Mouse (Mus musculus): ENCODE results near the gene 4930402H24Rik.
A peak's percentile ranks its signal among the peaks of the same experiment; 100 is the strongest.

4930402H24Rik gene

GRCm38 (mm10) chr2:130805146-130805545 is 101.1 kb downstream of the 4930402H24Rik start:
- no peak for DNase-seq

DNA sequence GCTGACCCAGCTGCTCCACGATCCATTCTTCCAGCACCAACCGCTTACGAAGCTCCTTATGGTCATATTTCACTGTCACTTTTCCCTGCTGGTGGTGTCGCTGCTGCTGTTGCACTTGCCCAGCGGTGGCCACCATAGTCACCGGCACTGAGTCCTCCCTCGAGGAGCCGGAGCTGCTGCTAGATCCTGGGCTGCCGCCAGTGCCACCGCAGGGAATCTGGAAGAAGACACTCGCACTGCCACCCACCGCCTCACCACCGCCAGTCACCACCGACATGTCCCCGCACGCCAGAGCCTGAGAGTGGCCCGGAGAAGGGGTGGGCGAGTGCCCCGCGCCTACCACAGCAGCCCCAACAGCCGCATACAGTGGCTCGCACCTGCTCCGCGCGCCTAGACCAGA is 102.5 kb downstream of the 4930402H24Rik start:
- DNase-seq: no peak

GRCm38 (mm10) chr2:130795731-130796130 is 110.5 kb downstream of the 4930402H24Rik start:
- peak in 1 of 2 experiments; percentile 51 for DNase-seq

DNA sequence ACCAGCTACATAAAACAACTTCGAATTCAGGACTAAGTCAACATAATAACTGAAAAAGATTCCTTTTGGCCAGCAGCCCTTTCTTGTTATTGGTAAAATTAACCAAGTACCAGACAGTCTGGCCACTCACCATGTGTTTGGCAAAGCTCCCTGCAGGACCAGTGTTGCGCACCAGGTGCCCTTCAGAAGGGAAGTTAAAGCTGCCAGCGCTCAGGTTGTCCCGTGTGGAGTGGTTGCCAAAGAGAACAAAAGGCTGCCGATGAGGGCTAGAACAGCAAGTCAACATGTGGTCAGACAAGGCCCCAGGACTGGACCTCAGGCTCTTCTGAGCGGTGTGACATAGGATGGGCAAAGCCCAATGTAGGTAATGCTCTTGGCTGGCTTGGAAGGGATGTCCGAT is 114.5 kb downstream of the 4930402H24Rik start:
- DNase-seq: peak; percentile 14 to 38

- DNase-seq: no peak
Observed at GRCm38 (mm10) chr2:130789642-130790041, 116.6 kb downstream of the 4930402H24Rik start.

- DNase-seq: no peak
Observed at GRCm38 (mm10) chr2:130789039-130789438, 117.2 kb downstream of the 4930402H24Rik start.

GRCm38 (mm10) chr2:130784939-130785338 is 121.3 kb downstream of the 4930402H24Rik start:
- DNase-seq: no peak

DNA sequence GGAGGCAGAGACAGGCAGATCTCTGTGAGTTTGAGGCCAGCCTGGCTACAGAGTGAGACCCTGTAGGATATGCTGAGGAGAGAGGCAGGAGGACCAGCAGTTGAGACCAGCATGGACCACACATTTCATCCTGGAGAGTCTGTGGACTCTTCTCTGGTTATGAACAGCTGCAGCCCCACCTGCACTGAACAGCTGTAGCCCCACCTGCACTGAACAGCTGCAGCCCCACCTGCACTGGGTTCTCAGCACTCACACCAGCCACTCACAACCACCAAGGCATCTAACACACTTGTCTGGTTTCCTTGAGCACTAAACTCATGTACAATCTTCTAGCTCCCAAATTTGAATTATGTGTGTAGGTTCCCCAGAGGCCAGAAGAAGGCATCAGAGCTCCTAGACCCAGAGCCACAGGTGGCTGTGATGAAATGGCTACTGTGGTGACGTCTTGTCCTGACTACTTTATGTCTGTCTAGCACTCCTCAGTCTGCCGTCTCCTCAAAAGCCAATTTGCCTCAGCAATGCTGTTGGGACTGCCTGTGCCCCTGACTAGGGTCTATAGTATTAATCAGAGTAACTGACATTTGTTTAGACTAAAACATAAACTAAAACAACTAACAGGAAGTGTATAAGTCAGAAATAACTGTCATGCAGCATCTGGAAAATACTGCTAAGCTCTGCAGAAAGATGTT is 125.4 kb downstream of the 4930402H24Rik start:
- DNase-seq: no peak

GRCm38 (mm10) chr2:130779935-130780334 is 126.3 kb downstream of the 4930402H24Rik start:
- no peak for DNase-seq

- no peak for DNase-seq
Observed at GRCm38 (mm10) chr2:130776610-130777009, 129.6 kb downstream of the 4930402H24Rik start.

DNA sequence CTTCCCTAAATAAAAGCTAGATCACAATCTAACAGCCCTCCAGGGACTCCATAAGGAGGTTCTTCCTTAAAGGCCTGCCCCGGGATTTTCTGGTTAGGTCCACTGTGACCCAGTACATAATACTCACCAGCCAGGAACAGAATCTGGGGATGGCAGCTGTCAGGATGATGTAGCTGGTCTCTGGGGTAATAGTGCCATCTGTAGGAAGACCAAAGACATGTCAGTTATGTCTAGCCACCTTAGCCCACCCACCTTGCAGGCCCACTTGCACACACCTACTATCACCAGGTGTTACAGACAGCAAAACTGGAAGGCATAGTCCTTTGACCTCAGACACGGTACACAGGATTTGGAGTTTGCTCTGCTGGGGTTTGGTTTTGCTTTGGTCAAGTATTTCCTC is 138.7 kb downstream of the 4930402H24Rik start:
- DNase-seq: no peak

DNA sequence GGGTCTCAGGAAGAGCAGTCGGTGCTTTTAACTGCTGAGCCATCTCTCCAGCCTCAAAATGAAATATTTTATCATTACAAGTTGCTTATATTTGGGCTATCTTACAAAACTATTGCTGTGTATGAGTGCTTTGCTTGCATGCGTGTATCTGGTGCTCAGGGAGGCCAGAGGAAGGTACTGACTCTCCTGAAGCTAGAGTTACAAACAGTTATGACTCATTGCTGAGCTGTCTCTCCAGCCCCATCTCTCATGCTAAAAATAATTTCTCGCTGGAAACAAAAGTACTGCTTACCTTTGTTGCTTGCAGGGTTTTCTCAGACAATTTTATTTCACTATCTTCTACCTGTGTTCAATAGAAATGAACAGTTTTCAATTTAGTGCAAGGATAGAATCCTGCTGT is 140.8 kb downstream of the 4930402H24Rik start:
- DNase-seq: no peak

GRCm38 (mm10) chr2:130760876-130761275 is 145.3 kb downstream of the 4930402H24Rik start:
- peak; percentile 21 to 67 for DNase-seq

GRCm38 (mm10) chr2:130755061-130755607 is 151.1 kb downstream of the 4930402H24Rik start:
- DNase-seq: no peak

DNA sequence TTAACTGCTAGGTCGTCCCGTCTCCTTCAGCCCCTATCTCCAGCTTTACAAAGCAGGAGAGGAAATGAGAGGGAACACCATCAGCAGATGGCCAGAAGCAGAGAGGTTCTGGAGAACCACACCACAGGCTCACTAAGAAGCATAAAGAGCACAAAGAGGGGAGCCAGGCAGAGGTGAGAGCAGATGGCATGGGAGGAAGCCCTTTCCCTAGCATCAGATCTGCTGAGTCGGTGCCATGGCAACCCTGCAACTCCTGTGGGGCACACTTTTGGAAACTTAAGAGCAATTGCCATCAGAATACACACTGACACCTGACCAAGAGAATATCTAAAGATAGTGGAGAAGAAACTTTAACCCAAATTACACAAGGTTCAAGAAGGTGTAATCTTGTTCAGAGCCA is 151.6 kb downstream of the 4930402H24Rik start:
- DNase-seq: no peak

DNA sequence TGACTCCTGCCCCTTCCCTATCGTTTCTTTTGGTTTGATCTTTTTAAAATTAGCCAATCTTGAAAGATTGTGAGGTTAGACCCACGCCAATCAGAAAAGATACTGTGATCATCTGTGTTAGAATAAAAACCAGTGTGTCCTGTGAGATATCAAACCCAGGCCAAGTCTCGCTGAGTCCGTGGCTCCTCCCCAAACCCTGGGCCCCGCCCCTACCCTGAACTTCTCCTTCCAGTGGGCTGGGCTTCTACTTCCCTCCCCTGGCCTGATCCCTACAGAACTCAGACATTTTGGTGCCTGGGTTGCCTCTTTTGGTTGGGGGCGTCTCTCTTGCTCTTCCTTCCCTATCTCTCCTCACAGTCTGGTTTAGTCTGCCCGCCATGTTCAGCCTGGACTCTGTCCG is 155.8 kb downstream of the 4930402H24Rik start:
- DNase-seq: no peak

GRCm38 (mm10) chr2:130749708-130750107 is 156.5 kb downstream of the 4930402H24Rik start:
- DNase-seq: peak in 1 of 2 experiments; percentile 23

GRCm38 (mm10) chr2:130743576-130743975 is 162.6 kb downstream of the 4930402H24Rik start:
- no peak for DNase-seq

DNA sequence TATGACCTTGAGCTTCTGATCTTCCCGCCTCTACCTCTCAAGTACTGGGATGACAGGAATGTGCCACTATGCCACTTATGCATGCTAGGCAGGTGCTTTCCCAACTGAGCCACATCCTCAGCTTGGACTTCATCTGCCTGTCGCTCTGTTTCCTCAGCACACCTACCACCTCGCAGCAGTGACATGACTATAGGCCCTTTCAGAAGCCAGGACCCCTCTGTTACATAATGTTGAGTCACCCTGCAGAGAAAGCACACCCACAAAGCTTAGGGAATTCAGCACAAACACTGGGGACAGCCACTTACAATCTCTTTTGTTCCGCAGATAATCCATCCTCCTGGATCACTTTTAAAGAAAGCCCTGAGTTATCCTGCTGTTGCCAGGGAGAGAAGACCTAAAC is 166.1 kb downstream of the 4930402H24Rik start:
- DNase-seq: no peak

DNA sequence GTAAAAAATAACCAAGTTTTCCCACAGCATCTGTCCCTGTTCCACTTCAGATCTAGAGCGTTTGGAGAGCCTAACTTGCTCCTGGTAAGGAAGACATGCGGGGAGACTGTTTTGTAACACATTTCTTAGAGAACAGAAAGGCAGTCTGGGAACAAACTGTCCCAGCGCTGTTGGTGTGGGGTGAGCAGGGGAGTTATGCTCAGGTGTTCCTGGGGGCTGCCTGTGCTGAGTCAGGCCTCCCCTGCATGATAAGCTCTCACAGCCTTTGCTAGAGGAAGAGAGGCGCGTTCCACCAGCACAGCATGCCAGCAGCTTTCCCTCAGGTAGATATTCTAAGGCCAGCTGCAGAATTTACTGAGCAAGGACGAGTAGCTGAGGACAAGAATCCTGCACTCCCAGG is 168.2 kb downstream of the 4930402H24Rik start:
- no peak for DNase-seq

DNA sequence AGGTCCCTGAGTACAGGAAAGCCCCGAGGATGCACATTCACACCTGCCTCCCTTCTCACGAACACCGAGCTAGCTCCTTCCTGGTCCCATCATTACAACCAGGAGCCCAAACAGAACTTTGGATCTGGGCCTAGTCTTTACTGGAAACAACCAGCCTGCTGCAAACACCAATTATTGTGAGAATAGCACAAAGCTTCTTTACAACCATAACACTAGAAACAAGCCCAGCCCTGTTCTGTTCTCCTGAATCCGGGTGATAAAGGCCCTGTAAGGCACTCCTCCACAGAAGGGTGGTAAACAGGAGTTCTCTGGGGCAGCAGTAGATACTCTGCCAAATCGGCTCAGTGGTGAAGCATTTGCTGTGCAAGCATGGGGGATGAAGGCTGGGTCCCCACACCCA is 170.9 kb downstream of the 4930402H24Rik start:
- DNase-seq: no peak

- DNase-seq: no peak
Observed at GRCm38 (mm10) chr2:130733444-130733843, 172.8 kb downstream of the 4930402H24Rik start.

DNA sequence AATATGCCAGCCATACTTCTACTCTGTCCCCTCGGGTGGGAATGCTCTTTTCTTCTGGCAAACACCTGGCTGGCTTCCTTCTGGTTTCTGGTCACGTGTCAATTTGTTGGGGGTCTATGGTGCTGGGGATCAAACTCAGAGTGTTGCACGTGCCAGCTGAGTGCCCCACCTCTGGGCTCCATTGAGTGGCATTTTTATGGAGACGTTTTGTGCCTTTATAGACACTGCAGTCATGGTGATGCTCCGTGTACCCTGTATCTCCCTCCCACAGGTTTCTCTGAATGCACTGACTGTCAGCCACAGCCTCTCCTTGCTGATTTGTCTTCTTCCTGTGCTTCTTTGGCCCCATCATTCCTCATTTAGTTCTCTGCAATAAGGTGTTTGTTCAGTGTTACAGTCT is 174.4 kb downstream of the 4930402H24Rik start:
- no peak for DNase-seq

- no peak for DNase-seq
Observed at GRCm38 (mm10) chr2:130730746-130731145, 175.5 kb downstream of the 4930402H24Rik start.
